Mouse (Mus musculus) intestine, embryonic 16.5 days (tissue): ENCODE measurements at regions not wholly inside any gene's neighbourhood (a gene's known extent, or its start where the extent isn't known, plus 50 kb on each side); places are given as distances from the start of the nearest gene placed in this dataset.
A peak's percentile ranks its signal among the peaks of the same experiment; 100 is the strongest.

ENCODE experiments used
- ATAC-seq: fragments of 200-750 bp; cut with Nextera tagmentation; 2 replicates; pipeline ENCODE4 v1.8.0; 2017; ENCODE audit warnings: moderate TSS enrichment, moderate library complexity
- H3K27ac ChIP-seq: fragments of 300-500 bp; sonication (generic); 2 replicates; pipeline ENCODE4 v1.5.1; 2014; ENCODE audit warnings: mild to moderate bottlenecking, low read length
- H3K27me3 ChIP-seq: fragments of 300-500 bp; sonication (generic); replicated peaks from 2 replicates; pipeline ENCODE4 v1.6.1; 2014; ENCODE audit warnings: low read length, control low read depth, mixed read lengths; ENCODE audit not compliant: control insufficient read depth, insufficient read depth
- H3K36me3 ChIP-seq: fragments of 300-500 bp; sonication (generic); 2 replicates; pipeline ENCODE4 v1.6.1; 2014; ENCODE audit warnings: low read length, control low read depth; ENCODE audit not compliant: control insufficient read depth, insufficient read depth
- H3K4me1 ChIP-seq: fragments of 300-500 bp; sonication (generic); 2 replicates; pipeline ENCODE4 v1.6.1; 2014; ENCODE audit warnings: low read length, control low read depth, mixed read lengths; ENCODE audit not compliant: control insufficient read depth, insufficient read depth
- H3K4me2 ChIP-seq: fragments of 300-500 bp; sonication (generic); 2 replicates; pipeline ENCODE4 v1.6.1; 2014; ENCODE audit warnings: low read depth, low read length, control low read depth
- H3K4me3 ChIP-seq: fragments of 300-500 bp; sonication (generic); 2 replicates; pipeline ENCODE4 v1.5.1; 2014; ENCODE audit warnings: mild to moderate bottlenecking, low read length
- H3K9ac ChIP-seq: fragments of 300-500 bp; sonication (generic); 2 replicates; pipeline ENCODE4 v1.6.1; 2014; ENCODE audit warnings: low read depth, low read length
- H3K9me3 ChIP-seq: fragments of 300-500 bp; sonication (generic); 2 replicates; pipeline ENCODE4 v1.6.1; 2016; ENCODE audit warnings: low read length, control low read depth; ENCODE audit not compliant: control insufficient read depth
- WGBS: fragments of 180-500 bp; shearing (Covaris S2); extraction: QIAGEN DNeasy Blood & Tissue Kit; methylation state at CpG from one replicate; pipeline ENCODE4 v1.1.7; 2014; 5-methylcytosine and 5-hydroxymethylcytosine counted together

DNA sequence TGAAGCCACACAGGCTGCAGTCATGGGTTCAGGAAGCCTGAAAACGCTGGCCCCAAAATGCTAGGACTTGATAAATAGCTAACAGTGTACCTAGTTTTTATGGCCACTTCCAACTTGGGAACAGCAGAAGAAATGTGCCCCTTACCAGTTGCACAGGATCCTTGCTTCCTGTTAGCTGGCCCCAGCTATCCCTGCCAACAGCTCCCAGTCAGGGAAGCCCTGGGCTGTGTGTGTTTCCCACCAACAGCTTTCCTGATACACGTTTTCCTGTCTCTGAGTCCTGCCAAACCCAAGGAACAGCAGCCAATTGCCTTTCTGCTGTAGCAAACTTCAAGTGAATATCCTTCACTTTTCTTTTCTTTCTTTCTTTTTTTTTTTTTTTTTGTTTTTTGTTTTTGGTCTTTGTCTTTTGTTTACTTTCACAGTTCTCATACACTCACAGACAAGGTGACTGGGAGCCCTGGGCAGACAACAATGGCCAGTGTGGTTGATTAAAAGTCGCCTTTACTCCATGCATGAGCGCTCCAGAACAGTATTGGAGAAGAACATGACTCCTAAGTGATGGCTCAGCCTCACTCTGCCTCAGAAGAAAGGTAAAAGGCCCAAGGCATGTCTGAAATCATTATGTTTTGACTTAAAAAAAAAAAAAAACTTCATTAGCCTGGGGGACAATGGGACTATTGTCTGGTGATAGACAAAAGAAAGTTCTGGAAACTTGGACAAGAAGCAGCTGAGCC lies 151.7 kb downstream of the Bcl2l11 start:
- no peaks in the 10 kb centered on the region for H3K27me3 ChIP-seq
- no peaks in the 10 kb centered on the region for H3K9me3 ChIP-seq
- H3K4me3 ChIP-seq = no peak overlapping the region
- WGBS = 59% methylated on average over 4 of the region's 4 CpGs
- no peaks in the 10 kb centered on the region for H3K36me3 ChIP-seq
- no peak overlapping the region for H3K27ac ChIP-seq
- H3K4me1 ChIP-seq = peaks cover under 1% of the 10 kb centered on the region; the same call in 1 of the 2 replicates
- ATAC-seq = no peak
- H3K9ac ChIP-seq = no peak overlapping the region
- no peak overlapping the region for H3K4me2 ChIP-seq

DNA sequence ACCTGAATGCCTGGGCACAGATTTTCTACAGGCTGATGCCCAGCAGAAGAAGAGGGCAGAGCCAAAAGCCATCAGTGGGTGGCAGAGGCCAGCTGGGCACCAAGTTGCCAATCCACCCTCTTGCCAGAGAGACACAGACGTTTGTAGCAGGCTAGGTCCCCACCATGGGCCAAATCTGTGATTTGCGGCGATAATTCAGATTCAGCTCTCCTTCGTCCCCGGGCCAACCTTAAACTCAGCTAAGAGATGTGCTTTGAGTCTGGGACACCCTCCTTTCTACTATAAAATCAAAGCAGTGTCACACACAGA lies 152.2 kb downstream of the Bcl2l11 start:
- Histone ChIP-seq H3K27ac (no peak overlapping the region), H3K27me3 (no peaks in the 10 kb centered on the region), H3K9me3 (no peaks in the 10 kb centered on the region), H3K36me3 (no peaks in the 10 kb centered on the region), H3K4me2 (no peak overlapping the region), H3K4me3 (no peak overlapping the region), H3K4me1 (no peaks in the 10 kb centered on the region; the same call in 1 of the 2 replicates), H3K9ac (no peak overlapping the region)
- 76% methylated on average over 5 of the region's 5 CpGs for WGBS
- ATAC-seq = no peak

DNA sequence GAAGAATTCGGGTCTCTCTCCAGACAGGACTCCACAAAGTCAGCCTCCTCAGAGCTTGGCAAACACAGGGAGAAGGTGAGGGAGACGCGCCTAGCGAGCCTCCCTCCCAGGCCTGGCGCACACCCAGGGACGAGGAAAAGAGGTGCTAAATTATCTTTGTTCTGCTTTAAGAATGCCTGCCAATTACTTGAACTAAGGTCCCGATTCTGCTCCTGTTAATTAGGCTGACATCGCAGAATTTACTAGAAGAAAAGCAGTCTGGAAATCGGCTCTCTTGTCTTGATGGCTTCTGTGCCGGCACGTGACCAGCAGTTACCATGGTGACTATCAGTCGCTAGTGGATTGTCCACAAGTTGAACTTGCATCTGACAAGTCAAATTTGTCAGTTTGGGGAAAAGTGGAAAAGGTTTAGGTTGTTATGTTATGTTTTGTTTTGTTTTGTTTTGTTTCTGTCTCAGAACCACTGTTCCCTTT lies 152.8 kb downstream of the Bcl2l11 start:
- Histone ChIP-seq H3K27ac (0 out of 2 replicates have a peak overlapping the region, but pooled peaks have one; percentile 21), H3K4me2 (peak overlapping the region; percentile 27; the same call in 1 of the 2 replicates), H3K4me3 (peak overlapping the region; percentile 10; the same call in 1 of the 2 replicates), H3K9ac (peak overlapping the region; percentile 34; the same call in 1 of the 2 replicates), H3K9me3 (no peaks in the 10 kb centered on the region), H3K36me3 (no peaks in the 10 kb centered on the region), H3K27me3 (no peaks in the 10 kb centered on the region), H3K4me1 (no peaks in the 10 kb centered on the region; the same call in 1 of the 2 replicates)
- ATAC-seq = peak; percentile 67; the same call in 1 of the 2 replicates
- 30% methylated on average over 12 of the region's 12 CpGs for WGBS

DNA sequence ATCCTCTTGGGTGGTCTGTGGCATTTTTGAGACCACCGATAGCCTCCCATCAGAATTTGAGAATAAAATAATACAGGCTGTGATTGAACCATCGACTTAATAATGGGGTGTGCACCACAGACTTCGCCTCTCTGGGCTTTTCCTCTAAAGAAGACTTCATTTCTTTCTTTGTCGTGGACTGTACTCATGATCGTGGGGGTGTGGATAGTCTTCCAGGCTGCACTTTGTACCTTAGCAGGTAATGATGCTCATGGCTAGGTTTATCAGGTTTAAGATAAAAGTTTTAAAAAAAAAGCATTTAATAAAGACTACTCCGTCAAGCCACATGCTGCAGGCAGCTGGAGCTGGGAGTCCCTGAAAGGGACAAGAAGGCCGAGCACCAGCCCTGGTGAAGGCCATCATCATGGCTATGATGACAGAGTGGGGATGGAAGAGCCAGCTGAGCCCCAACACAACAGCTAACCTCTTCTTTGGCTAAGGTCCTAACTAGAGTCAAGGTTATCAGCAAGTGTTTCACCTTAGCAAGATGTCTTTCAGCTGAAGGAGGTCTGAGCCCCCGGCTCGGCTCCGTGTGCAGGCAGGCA lies 153.4 kb downstream of the Bcl2l11 start:
- Histone ChIP-seq H3K27me3 (no peaks in the 10 kb centered on the region), H3K4me1 (no peaks in the 10 kb centered on the region; the same call in 1 of the 2 replicates), H3K4me3 (no peak overlapping the region), H3K27ac (no peak overlapping the region), H3K36me3 (no peaks in the 10 kb centered on the region), H3K9me3 (no peaks in the 10 kb centered on the region), H3K4me2 (no peak overlapping the region), H3K9ac (no peak overlapping the region)
- peak; percentile 74 for ATAC-seq
- WGBS = 66% methylated on average over 10 of the region's 10 CpGs

DNA sequence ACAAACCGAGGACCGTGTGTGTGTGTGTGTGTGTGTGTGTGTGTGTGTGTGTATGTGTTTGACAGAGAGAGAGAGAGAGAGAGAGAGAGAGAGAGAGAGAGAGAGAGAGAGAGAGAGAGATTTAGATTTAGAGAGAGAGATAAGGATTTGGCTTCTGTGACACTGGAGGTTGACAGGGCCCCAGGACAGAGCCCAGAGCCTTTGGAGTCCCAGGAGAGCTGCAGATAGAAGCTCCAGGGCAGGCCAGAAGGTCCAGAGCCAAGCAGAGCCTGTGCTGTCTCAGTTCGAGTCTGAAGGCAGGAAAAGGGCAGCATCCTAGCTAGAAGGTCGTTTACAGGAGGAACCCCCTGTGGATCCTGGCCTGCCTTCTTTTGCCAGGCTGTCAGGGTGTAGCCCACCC lies 156.8 kb downstream of the Bcl2l11 start:
- ATAC-seq = no peak
- H3K27ac ChIP-seq = no peak overlapping the region
- peaks cover 4% of the 10 kb centered on the region for H3K4me1 ChIP-seq
- no peaks in the 10 kb centered on the region for H3K27me3 ChIP-seq
- no peak overlapping the region for H3K4me2 ChIP-seq
- H3K9ac ChIP-seq = no peak overlapping the region
- WGBS = 40% methylated on average over 4 of the region's 4 CpGs
- no peaks in the 10 kb centered on the region for H3K36me3 ChIP-seq
- H3K9me3 ChIP-seq = no peaks in the 10 kb centered on the region
- H3K4me3 ChIP-seq = no peak overlapping the region

DNA sequence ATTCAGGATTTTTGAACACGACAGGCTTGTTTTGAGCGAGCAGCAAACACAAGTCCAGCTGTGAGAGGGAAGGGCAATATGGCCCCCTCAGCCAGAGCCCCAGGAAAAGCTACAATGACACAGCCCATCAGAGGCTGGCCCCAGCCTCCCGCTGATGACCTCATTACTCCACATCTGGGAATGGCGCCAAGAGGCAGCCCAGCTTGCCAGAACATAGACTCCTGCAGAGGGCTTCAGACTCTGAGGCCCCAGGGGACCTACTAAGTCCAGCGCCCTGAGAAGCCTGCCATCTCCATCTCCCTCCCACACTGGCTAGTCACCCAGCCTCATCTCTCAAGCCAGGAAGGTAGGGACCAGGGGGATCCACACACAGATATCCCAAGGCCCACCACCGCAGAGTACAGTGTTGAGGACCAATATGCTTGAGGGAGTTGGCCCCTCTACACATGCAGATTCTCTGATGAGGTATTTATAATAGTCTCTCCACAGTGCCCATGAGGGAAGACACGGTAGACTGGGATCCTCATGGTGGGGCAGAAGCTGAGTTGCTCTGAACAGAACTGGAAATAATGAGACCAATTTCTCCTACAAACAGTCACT lies 159.1 kb downstream of the Bcl2l11 start:
- Histone ChIP-seq H3K9ac (no peak overlapping the region), H3K27me3 (no peaks in the 10 kb centered on the region), H3K9me3 (no peaks in the 10 kb centered on the region), H3K4me2 (no peak overlapping the region), H3K36me3 (no peaks in the 10 kb centered on the region), H3K27ac (no peak overlapping the region), H3K4me3 (no peak overlapping the region), H3K4me1 (peaks cover 4% of the 10 kb centered on the region)
- WGBS = 55% methylated on average over 7 of the region's 7 CpGs
- ATAC-seq = peak; percentile 86

DNA sequence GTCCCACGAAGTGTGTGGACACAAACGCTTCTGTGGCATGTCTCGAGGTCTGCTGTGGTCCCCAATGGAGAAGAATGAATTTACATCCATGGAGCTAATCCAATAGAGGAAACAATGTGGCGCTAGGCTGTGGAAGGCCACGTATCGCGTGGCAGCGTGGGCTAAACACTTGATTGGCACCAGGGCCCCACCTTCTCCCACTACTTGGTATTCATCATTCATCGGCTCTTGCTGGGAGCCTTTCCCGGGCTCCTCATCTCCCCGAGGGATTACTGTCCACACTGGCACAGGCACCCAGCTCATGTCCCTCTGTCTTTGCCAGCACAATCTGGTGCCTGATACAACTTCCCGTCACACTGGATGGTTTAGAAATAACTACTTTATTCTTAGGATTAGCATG lies 159.6 kb downstream of the Bcl2l11 start:
- Histone ChIP-seq H3K27me3 (no peaks in the 10 kb centered on the region), H3K27ac (no peak overlapping the region), H3K9me3 (no peaks in the 10 kb centered on the region), H3K4me1 (peaks cover 4% of the 10 kb centered on the region), H3K9ac (no peak overlapping the region), H3K36me3 (no peaks in the 10 kb centered on the region), H3K4me3 (no peak overlapping the region), H3K4me2 (no peak overlapping the region)
- WGBS = 94% methylated on average over 12 of the region's 12 CpGs
- ATAC-seq = no peak

DNA sequence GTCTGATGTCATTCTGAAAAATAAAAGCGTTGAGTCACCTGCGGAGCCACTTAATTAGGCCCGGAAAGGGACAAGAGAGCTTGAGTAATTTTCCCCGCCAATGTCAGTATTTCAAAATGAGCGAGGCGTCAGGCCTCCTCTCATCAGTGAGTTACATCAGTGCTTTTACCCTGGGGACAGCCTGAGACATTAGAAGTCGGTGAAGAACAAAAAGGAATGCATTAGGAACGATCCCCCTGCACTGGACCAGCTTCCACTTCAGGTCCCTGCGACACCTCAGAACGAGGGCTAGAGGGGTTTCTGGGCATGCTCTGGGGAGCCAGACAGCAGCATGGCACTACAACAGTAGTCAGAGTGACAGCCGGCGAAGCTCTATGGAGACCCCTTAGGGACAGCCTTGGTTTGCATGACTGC lies 162.3 kb downstream of the Bcl2l11 start:
- Histone ChIP-seq H3K27ac (no peak overlapping the region), H3K4me3 (no peak overlapping the region), H3K9ac (no peak overlapping the region), H3K36me3 (no peaks in the 10 kb centered on the region), H3K4me1 (peaks cover 4% of the 10 kb centered on the region), H3K9me3 (no peaks in the 10 kb centered on the region), H3K27me3 (no peaks in the 10 kb centered on the region), H3K4me2 (no peak overlapping the region)
- WGBS = 56% methylated on average over 12 of the region's 12 CpGs
- ATAC-seq = no peak

DNA sequence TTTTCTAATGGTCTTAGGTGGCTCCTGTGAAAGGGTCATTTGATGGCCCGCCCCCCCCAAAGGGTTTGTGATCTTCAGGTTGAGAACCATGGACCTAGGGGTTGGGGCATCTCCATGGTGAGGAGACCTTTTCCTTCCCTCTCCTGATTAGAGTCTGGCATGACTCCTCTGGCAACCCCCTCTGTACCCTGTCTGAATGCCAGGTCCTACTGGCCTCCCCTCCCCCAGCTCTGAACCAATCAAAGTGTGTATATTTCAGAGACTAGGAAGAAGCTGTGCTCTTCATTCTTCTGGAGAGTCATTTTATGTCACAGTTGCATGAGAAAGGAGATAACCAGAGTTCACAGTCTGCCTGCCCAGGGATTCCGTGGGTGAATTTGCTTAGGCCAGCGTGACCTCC lies 164.8 kb downstream of the Bcl2l11 start:
- Histone ChIP-seq H3K27me3 (no peaks in the 10 kb centered on the region), H3K4me2 (no peak overlapping the region), H3K4me1 (no peaks in the 10 kb centered on the region), H3K36me3 (no peaks in the 10 kb centered on the region), H3K9ac (no peak overlapping the region), H3K27ac (no peak overlapping the region), H3K4me3 (no peak overlapping the region), H3K9me3 (no peaks in the 10 kb centered on the region)
- 90% methylated on average over 3 of the region's 3 CpGs for WGBS
- ATAC-seq = no peak
